ENCODE assay signal across 14 mouse cellular contexts in the genomic region with DNA sequence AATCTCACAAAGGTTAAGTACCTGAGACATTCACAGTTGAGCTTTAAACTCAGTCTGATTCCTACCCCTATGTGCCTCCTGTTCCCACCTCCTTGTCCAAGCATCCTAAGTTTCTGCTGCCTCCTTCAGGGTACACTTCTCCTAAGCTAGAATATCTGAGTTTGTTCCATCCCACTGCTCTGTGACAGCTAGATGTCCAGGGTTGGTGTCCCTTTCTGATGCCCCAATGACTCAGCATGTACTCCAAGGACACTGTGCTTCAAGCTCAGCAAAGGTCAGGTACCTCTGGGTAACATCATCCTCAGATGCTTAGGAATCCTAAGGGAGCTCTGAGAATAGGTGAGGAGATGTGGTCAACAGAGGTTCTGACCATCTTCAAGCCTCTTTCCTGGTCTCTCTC. TPM values are rescaled to one million over a fixed set of nuclear protein-coding genes. Genes with fewer than 3 reads are reported as not detected.
DNase-seq lines count a peak whose midpoint lies in the region; ATAC-seq and TF ChIP-seq lines count a peak whose summit lies in the region.
"Had no signal": no experiment of that assay in that cellular context is flagged by ENCODE, and none has a peak within 500 bp of the region (broad histone marks: within the 10 kb centered on the region; RNA-seq: fewer than 3 reads in every experiment).

No protein-coding gene starts in this region.

- H3K36me3 ChIP-seq in kidney, adult 2 months (ENCODE audit: control insufficient read depth, insufficient read depth, low read length), result no peaks in the 10 kb centered on the region
- no peaks in the 10 kb centered on the region for H3K36me3 ChIP-seq in embryonic facial prominence, embryonic 13.5 days
- H3K36me3 ChIP-seq in limb, embryonic 15.5 days, result no peaks in the 10 kb centered on the region
- no peaks in the 10 kb centered on the region for H3K36me3 ChIP-seq in hindbrain, embryonic 11.5 days (ENCODE audit: control insufficient read depth, insufficient read depth, low read length)
- H3K36me3 ChIP-seq: limb, embryonic 12.5 days; neural tube, embryonic 12.5 days had no signal

- ATAC-seq in embryonic facial prominence, embryonic 13.5 days (ENCODE audit: insufficient number of reproducible peaks, insufficient read depth, low FRiP score, low TSS enrichment, low read depth), result no peak
- ATAC-seq in limb, embryonic 15.5 days (ENCODE audit: insufficient number of reproducible peaks, low FRiP score, low TSS enrichment, low read depth), result no peak
- no peak for ATAC-seq in hindbrain, embryonic 11.5 days (ENCODE audit: low FRiP score)
- ATAC-seq: hindbrain, embryonic 16.5 days had no signal

- peaks cover 19% of the 10 kb centered on the region; the same call in 1 of the 2 replicates for H3K4me1 ChIP-seq in kidney, adult 2 months (ENCODE audit: control insufficient read depth, insufficient read depth, low read length)
- H3K4me1 ChIP-seq in bone marrow macrophage, adult 2 months (ENCODE audit: control insufficient read depth, insufficient read depth, low read length), result peaks cover 76% of the 10 kb centered on the region
- H3K4me1 ChIP-seq in embryonic facial prominence, embryonic 13.5 days, result peaks cover 7% of the 10 kb centered on the region
- peaks cover 13% of the 10 kb centered on the region; the same call in 1 of the 2 replicates for H3K4me1 ChIP-seq in limb, embryonic 15.5 days
- no peaks in the 10 kb centered on the region for H3K4me1 ChIP-seq in hindbrain, embryonic 11.5 days (replicated peaks; ENCODE audit: control insufficient read depth, insufficient read depth, low read length)

- TF ChIP-seq POLR2A in kidney, adult 2 months (IDR thresholded peaks at IDR 0.05; ENCODE audit: low read depth, low read length), result no peak
- no peak for TF ChIP-seq POLR2A in bone marrow macrophage, adult 2 months (IDR thresholded peaks at IDR 0.05; ENCODE audit: borderline replicate concordance, low read depth, low read length)

- TF ChIP-seq CTCF in kidney, adult 2 months (conservative IDR thresholded peaks at IDR 0.05; ENCODE audit: insufficient read depth, insufficient read length, low read depth, low read length), result no peak
- no peak for TF ChIP-seq CTCF in bone marrow macrophage, adult 2 months (IDR thresholded peaks at IDR 0.05; ENCODE audit: low read depth, low read length)

- no peak overlapping the region for H3K4me3 ChIP-seq in kidney, adult 2 months (ENCODE audit: insufficient read depth, low read depth, low read length)
- no peak overlapping the region for H3K4me3 ChIP-seq in bone marrow macrophage, adult 2 months (ENCODE audit: insufficient read depth, low read length)
- no peak overlapping the region for H3K4me3 ChIP-seq in embryonic facial prominence, embryonic 13.5 days
- H3K4me3 ChIP-seq in limb, embryonic 15.5 days, result no peak overlapping the region
- no peak overlapping the region for H3K4me3 ChIP-seq in hindbrain, embryonic 11.5 days (ENCODE audit: low read depth, low read length)
- H3K4me3 ChIP-seq: limb, embryonic 12.5 days; midbrain, embryonic 10.5 days; neural tube, embryonic 12.5 days had no signal

- no peak overlapping the region for H3K9ac ChIP-seq in embryonic facial prominence, embryonic 13.5 days
- H3K9ac ChIP-seq in limb, embryonic 15.5 days, result no peak overlapping the region
- H3K9ac ChIP-seq in hindbrain, embryonic 11.5 days (ENCODE audit: low read depth, low read length), result no peak overlapping the region
- H3K9ac ChIP-seq: limb, embryonic 12.5 days; neural tube, embryonic 12.5 days had no signal

- no peaks in the 10 kb centered on the region for H3K27me3 ChIP-seq in kidney, adult 2 months (replicated peaks; ENCODE audit: control insufficient read depth, insufficient read depth, low read length)
- no peaks in the 10 kb centered on the region for H3K27me3 ChIP-seq in embryonic facial prominence, embryonic 13.5 days
- no peaks in the 10 kb centered on the region for H3K27me3 ChIP-seq in limb, embryonic 15.5 days
- no peaks in the 10 kb centered on the region for H3K27me3 ChIP-seq in hindbrain, embryonic 11.5 days (ENCODE audit: control insufficient read depth, insufficient read depth, low read length)
- H3K27me3 ChIP-seq: limb, embryonic 12.5 days; neural tube, embryonic 12.5 days had no signal

- H3K4me2 ChIP-seq in embryonic facial prominence, embryonic 13.5 days, result no peak overlapping the region
- H3K4me2 ChIP-seq in limb, embryonic 15.5 days, result no peak overlapping the region
- H3K4me2 ChIP-seq in hindbrain, embryonic 11.5 days (replicated peaks; ENCODE audit: low read depth, low read length), result no peak overlapping the region
- H3K4me2 ChIP-seq: limb, embryonic 12.5 days; neural tube, embryonic 12.5 days had no signal

- no peaks in the 10 kb centered on the region for H3K9me3 ChIP-seq in embryonic facial prominence, embryonic 13.5 days
- no peaks in the 10 kb centered on the region for H3K9me3 ChIP-seq in limb, embryonic 15.5 days
- no peaks in the 10 kb centered on the region for H3K9me3 ChIP-seq in hindbrain, embryonic 11.5 days (ENCODE audit: control insufficient read depth, low read length)
- H3K9me3 ChIP-seq: limb, embryonic 12.5 days; midbrain, embryonic 10.5 days; neural tube, embryonic 12.5 days had no signal

- peak overlapping the region; percentile 92 for H3K27ac ChIP-seq in kidney, adult 2 months (ENCODE audit: insufficient read depth, low read depth, low read length)
- peak overlapping the region; percentile 89 for H3K27ac ChIP-seq in bone marrow macrophage, adult 2 months (ENCODE audit: insufficient read depth, low read depth, low read length)
- H3K27ac ChIP-seq in embryonic facial prominence, embryonic 13.5 days, result peak overlapping the region; percentile 57; the same call in 1 of the 2 replicates
- H3K27ac ChIP-seq in limb, embryonic 15.5 days, result peak overlapping the region; percentile 61; the same call in 1 of the 2 replicates
- no peak overlapping the region for H3K27ac ChIP-seq in hindbrain, embryonic 11.5 days (ENCODE audit: low read depth, low read length)
- H3K27ac ChIP-seq: midbrain, embryonic 10.5 days; neural tube, embryonic 12.5 days had no signal

- no peak for DNase-seq in kidney, adult 2 months
- DNase-seq in kidney, adult 9 months, result no peak
- no peak for DNase-seq in hindbrain, embryonic 11.5 days (ENCODE audit: low spot score)
- DNase-seq in right cerebral cortex, adult 18-20 months, result no peak
- no peak for DNase-seq in cerebellum, postnatal 10 days
- DNase-seq: cerebellum, adult 9-11 months; right cerebral cortex, postnatal 25 days had no signal

RNA-seq across cellular contexts. Expression of gene Ehd4, which starts 26.4 kb away (rescaled TPM):
- polyA plus RNA-seq in kidney, adult 2 months (2012; rRNA removed), result 36.5 and 38.2 TPM in 2 replicates
- 327 and 347 TPM in 2 replicates for polyA plus RNA-seq in bone marrow macrophage, adult 2 months (2012; ENCODE audit: insufficient read depth, insufficient read length, missing spikeins)
- 22.9 and 23.7 TPM in 2 replicates for polyA plus RNA-seq in embryonic facial prominence, embryonic 13.5 days (2015; fragmentation: Nextera tagmentation; extraction: Ambion mirVana)
- polyA plus RNA-seq in limb, embryonic 15.5 days (2015; fragmentation: Nextera tagmentation; extraction: Ambion mirVana), result 60.6 and 97.0 TPM in 2 replicates
- polyA plus RNA-seq in hindbrain, embryonic 11.5 days (2014; fragmentation: Nextera tagmentation; extraction: Ambion mirVana), result 13.6 and 18.3 TPM in 2 replicates
